Mouse (Mus musculus): ENCODE data around the gene Rarres2. TPM values are rescaled to one million over a fixed set of nuclear protein-coding genes. Genes with fewer than 3 reads are reported as not detected.

The Rarres2 gene
- polyA plus RNA-seq, 1 experiment from 2014 or later, result 2.5 TPM

GRCm38 (mm10) chr6:48554280-48555103 lies 18.1 kb downstream of the Rarres2 start, which contains the start of gene Lrrc61:
Gene Lrrc61, plus strand, starts transcription at chr6:48554796.
- ATAC-seq (ENCODE audit: low FRiP score) (peak; percentile 93), DNase-seq (ENCODE audit: low spot score) (peak; percentile 93)
- WGBS, result 1% methylated on average over 39 of the region's 39 CpGs
- Histone ChIP-seq H3K4me2 (replicated peaks; ENCODE audit: low read depth, low read length) (peak within 1 kb of the TSS; percentile 75), H3K36me3 (ENCODE audit: control insufficient read depth, insufficient read depth, low read length) (peaks cover 2% of the 10 kb centered on the region; the same call in 1 of the 2 replicates), H3K9ac (ENCODE audit: low read depth, low read length) (peak within 1 kb of the TSS; percentile 85), H3K9me3 (ENCODE audit: control insufficient read depth, low read length) (no peaks in the 10 kb centered on the region), H3K4me1 (replicated peaks; ENCODE audit: control insufficient read depth, insufficient read depth, low read length) (peaks cover 3% of the 10 kb centered on the region; the same call in 1 of the 2 replicates), H3K27me3 (ENCODE audit: control insufficient read depth, insufficient read depth, low read length) (no peaks in the 10 kb centered on the region), H3K4me3 (ENCODE audit: low read depth, low read length) (peak within 1 kb of the TSS; percentile 55), H3K27ac (ENCODE audit: low read depth, low read length) (peak within 1 kb of the TSS; percentile 95)

GRCm38 (mm10) chr6:48553819-48554218 lies 18.8 kb downstream of the Rarres2 start:
- 80% methylated on average over 4 of the region's 4 CpGs for WGBS
- Histone ChIP-seq H3K27me3 (ENCODE audit: control insufficient read depth, insufficient read depth, low read length) (no peaks in the 10 kb centered on the region), H3K4me3 (ENCODE audit: low read depth, low read length) (peak overlapping the region; percentile 55), H3K36me3 (ENCODE audit: control insufficient read depth, insufficient read depth, low read length) (peaks cover 2% of the 10 kb centered on the region; the same call in 1 of the 2 replicates), H3K4me2 (replicated peaks; ENCODE audit: low read depth, low read length) (peak overlapping the region; percentile 75), H3K9me3 (ENCODE audit: control insufficient read depth, low read length) (no peaks in the 10 kb centered on the region), H3K27ac (ENCODE audit: low read depth, low read length) (peak overlapping the region; percentile 95), H3K9ac (ENCODE audit: low read depth, low read length) (peak overlapping the region; percentile 85), H3K4me1 (replicated peaks; ENCODE audit: control insufficient read depth, insufficient read depth, low read length) (peaks cover 3% of the 10 kb centered on the region; the same call in 1 of the 2 replicates)
- DNase-seq (ENCODE audit: low spot score) (peak; percentile 34), ATAC-seq (ENCODE audit: low FRiP score) (0 out of 2 replicates have a peak, but pooled peaks have one; percentile 11)

- Histone ChIP-seq H3K4me1 (replicated peaks; ENCODE audit: control insufficient read depth, insufficient read depth, low read length) (peaks cover 3% of the 10 kb centered on the region; the same call in 1 of the 2 replicates), H3K4me2 (replicated peaks; ENCODE audit: low read depth, low read length) (no peak overlapping the region), H3K27ac (ENCODE audit: low read depth, low read length) (no peak overlapping the region), H3K4me3 (ENCODE audit: low read depth, low read length) (no peak overlapping the region), H3K36me3 (ENCODE audit: control insufficient read depth, insufficient read depth, low read length) (no peaks in the 10 kb centered on the region; the same call in 1 of the 2 replicates), H3K9ac (ENCODE audit: low read depth, low read length) (no peak overlapping the region), H3K27me3 (ENCODE audit: control insufficient read depth, insufficient read depth, low read length) (no peaks in the 10 kb centered on the region), H3K9me3 (ENCODE audit: control insufficient read depth, low read length) (no peaks in the 10 kb centered on the region)
- DNase-seq (ENCODE audit: low spot score) (no peak), ATAC-seq (ENCODE audit: low FRiP score) (no peak)
- WGBS, result 65% methylated on average over 4 of the region's 4 CpGs
Measured at GRCm38 (mm10) chr6:48552918-48553317, 19.7 kb downstream of the Rarres2 start.

- Histone ChIP-seq H3K27ac (ENCODE audit: low read depth, low read length) (no peak overlapping the region), H3K36me3 (ENCODE audit: control insufficient read depth, insufficient read depth, low read length) (no peaks in the 10 kb centered on the region), H3K4me1 (replicated peaks; ENCODE audit: control insufficient read depth, insufficient read depth, low read length) (no peaks in the 10 kb centered on the region), H3K9ac (ENCODE audit: low read depth, low read length) (no peak overlapping the region), H3K27me3 (ENCODE audit: control insufficient read depth, insufficient read depth, low read length) (no peaks in the 10 kb centered on the region), H3K9me3 (ENCODE audit: control insufficient read depth, low read length) (no peaks in the 10 kb centered on the region), H3K4me2 (replicated peaks; ENCODE audit: low read depth, low read length) (no peak overlapping the region), H3K4me3 (ENCODE audit: low read depth, low read length) (no peak overlapping the region)
- DNase-seq (ENCODE audit: low spot score), result no peak
- no peak for ATAC-seq (ENCODE audit: low FRiP score)
- WGBS, result 89% methylated on average over 6 of the region's 6 CpGs
Measured at GRCm38 (mm10) chr6:48548314-48548713, 24.3 kb downstream of the Rarres2 start.

- ATAC-seq (ENCODE audit: low FRiP score) (no peak), DNase-seq (ENCODE audit: low spot score) (no peak)
- Histone ChIP-seq H3K9ac (ENCODE audit: low read depth, low read length) (no peak overlapping the region), H3K4me1 (replicated peaks; ENCODE audit: control insufficient read depth, insufficient read depth, low read length) (no peaks in the 10 kb centered on the region), H3K4me2 (replicated peaks; ENCODE audit: low read depth, low read length) (no peak overlapping the region), H3K4me3 (ENCODE audit: low read depth, low read length) (no peak overlapping the region), H3K27me3 (ENCODE audit: control insufficient read depth, insufficient read depth, low read length) (no peaks in the 10 kb centered on the region), H3K9me3 (ENCODE audit: control insufficient read depth, low read length) (no peaks in the 10 kb centered on the region), H3K27ac (ENCODE audit: low read depth, low read length) (no peak overlapping the region), H3K36me3 (ENCODE audit: control insufficient read depth, insufficient read depth, low read length) (no peaks in the 10 kb centered on the region)
- WGBS, result 53% methylated on average over 4 of the region's 4 CpGs
Measured at GRCm38 (mm10) chr6:48546858-48547257, 25.7 kb downstream of the Rarres2 start.

- no peaks in the 10 kb centered on the region for H3K36me3 ChIP-seq (ENCODE audit: control insufficient read depth, insufficient read depth, low read length)
- no peak overlapping the region for H3K4me3 ChIP-seq (ENCODE audit: low read depth, low read length)
- WGBS, result 43% methylated on average over 1 of the region's 1 CpGs
- no peak overlapping the region for H3K27ac ChIP-seq (ENCODE audit: low read depth, low read length)
- no peaks in the 10 kb centered on the region for H3K27me3 ChIP-seq (ENCODE audit: control insufficient read depth, insufficient read depth, low read length)
- peak; percentile 62 for DNase-seq (ENCODE audit: low spot score)
- no peak overlapping the region for H3K9ac ChIP-seq (ENCODE audit: low read depth, low read length)
- H3K4me1 ChIP-seq (replicated peaks; ENCODE audit: control insufficient read depth, insufficient read depth, low read length), result no peaks in the 10 kb centered on the region
- no peak overlapping the region for H3K4me2 ChIP-seq (replicated peaks; ENCODE audit: low read depth, low read length)
- no peaks in the 10 kb centered on the region for H3K9me3 ChIP-seq (ENCODE audit: control insufficient read depth, low read length)
- no peak for ATAC-seq (ENCODE audit: low FRiP score)
Measured at GRCm38 (mm10) chr6:48546271-48546670, 26.3 kb downstream of the Rarres2 start.

- no peak overlapping the region for H3K9ac ChIP-seq (ENCODE audit: low read depth, low read length)
- H3K4me3 ChIP-seq (ENCODE audit: low read depth, low read length), result no peak overlapping the region
- H3K4me2 ChIP-seq (replicated peaks; ENCODE audit: low read depth, low read length), result no peak overlapping the region
- no peaks in the 10 kb centered on the region for H3K27me3 ChIP-seq (ENCODE audit: control insufficient read depth, insufficient read depth, low read length)
- no peak for DNase-seq (ENCODE audit: low spot score)
- H3K36me3 ChIP-seq (ENCODE audit: control insufficient read depth, insufficient read depth, low read length), result no peaks in the 10 kb centered on the region
- H3K4me1 ChIP-seq (replicated peaks; ENCODE audit: control insufficient read depth, insufficient read depth, low read length), result no peaks in the 10 kb centered on the region
- H3K27ac ChIP-seq (ENCODE audit: low read depth, low read length), result no peak overlapping the region
- H3K9me3 ChIP-seq (ENCODE audit: control insufficient read depth, low read length), result no peaks in the 10 kb centered on the region
- WGBS, result 78% methylated on average over 5 of the region's 5 CpGs
- no peak for ATAC-seq (ENCODE audit: low FRiP score)
Measured at GRCm38 (mm10) chr6:48545251-48545650, 27.3 kb downstream of the Rarres2 start.

GRCm38 (mm10) chr6:48542631-48543030 lies 30.0 kb downstream of the Rarres2 start:
- peaks cover 4% of the 10 kb centered on the region for H3K4me1 ChIP-seq (replicated peaks; ENCODE audit: control insufficient read depth, insufficient read depth, low read length)
- DNase-seq (ENCODE audit: low spot score), result no peak
- no peaks in the 10 kb centered on the region for H3K27me3 ChIP-seq (ENCODE audit: control insufficient read depth, insufficient read depth, low read length)
- H3K9me3 ChIP-seq (ENCODE audit: control insufficient read depth, low read length), result no peaks in the 10 kb centered on the region
- 88% methylated on average over 3 of the region's 3 CpGs for WGBS
- ATAC-seq (ENCODE audit: low FRiP score), result no peak
- H3K4me3 ChIP-seq (ENCODE audit: low read depth, low read length), result no peak overlapping the region
- no peak overlapping the region for H3K4me2 ChIP-seq (replicated peaks; ENCODE audit: low read depth, low read length)
- no peak overlapping the region for H3K9ac ChIP-seq (ENCODE audit: low read depth, low read length)
- no peak overlapping the region for H3K27ac ChIP-seq (ENCODE audit: low read depth, low read length)
- no peaks in the 10 kb centered on the region for H3K36me3 ChIP-seq (ENCODE audit: control insufficient read depth, insufficient read depth, low read length)
